Mouse (Mus musculus): ENCODE results near the gene Arap1.

The Arap1 gene

GRCm38 (mm10) chr7:101347767-101348270, at the start of gene Arap1:
TSS of gene Arap1 (plus strand) at chr7:101348067.
- peak; percentile 42 for DNase-seq (ENCODE audit: low read depth, low spot score)

- DNase-seq (ENCODE audit: low read depth, low spot score): no peak
Measured at GRCm38 (mm10) chr7:101298375-101298774, 49.5 kb upstream of the Arap1 start.

GRCm38 (mm10) chr7:101301361-101301880, 46.4 kb upstream of the Arap1 start:
- DNase-seq (ENCODE audit: low read depth, low spot score): peak; percentile 75

- peak; percentile 99 for DNase-seq (ENCODE audit: low read depth, low spot score)
Measured at GRCm38 (mm10) chr7:101301881-101302456, 45.9 kb upstream of the Arap1 start, which contains the start of gene Atg16l2. TSS of gene Atg16l2 (minus strand) at chr7:101302251.

GRCm38 (mm10) chr7:101302691-101303090, 45.2 kb upstream of the Arap1 start:
- DNase-seq (ENCODE audit: low read depth, low spot score): no peak

GRCm38 (mm10) chr7:101306841-101307240, 41.0 kb upstream of the Arap1 start:
- no peak for DNase-seq (ENCODE audit: low read depth, low spot score)

- DNase-seq (ENCODE audit: low read depth, low spot score): no peak
Measured at GRCm38 (mm10) chr7:101309985-101310326, 37.9 kb upstream of the Arap1 start.

GRCm38 (mm10) chr7:101310327-101311028, 37.4 kb upstream of the Arap1 start:
- peak; percentile 99 for DNase-seq (ENCODE audit: low read depth, low spot score)

- DNase-seq (ENCODE audit: low read depth, low spot score): no peak
Measured at GRCm38 (mm10) chr7:101311061-101311460, 36.8 kb upstream of the Arap1 start.

GRCm38 (mm10) chr7:101313033-101313432, 34.8 kb upstream of the Arap1 start:
- no peak for DNase-seq (ENCODE audit: low read depth, low spot score)

GRCm38 (mm10) chr7:101314396-101314795, 33.5 kb upstream of the Arap1 start:
- peak; percentile 94 for DNase-seq (ENCODE audit: low read depth, low spot score)

GRCm38 (mm10) chr7:101315699-101316098, 32.2 kb upstream of the Arap1 start:
- DNase-seq (ENCODE audit: low read depth, low spot score): no peak

- DNase-seq (ENCODE audit: low read depth, low spot score): no peak
Measured at GRCm38 (mm10) chr7:101316591-101317001, 31.3 kb upstream of the Arap1 start.

- DNase-seq (ENCODE audit: low read depth, low spot score): peak; percentile 59
Measured at GRCm38 (mm10) chr7:101317014-101317413, 30.9 kb upstream of the Arap1 start, which contains the start of gene Stard10. TSS of gene Stard10 (plus strand) at chr7:101317086.

- DNase-seq (ENCODE audit: low read depth, low spot score): no peak
Measured at GRCm38 (mm10) chr7:101318848-101319247, 29.0 kb upstream of the Arap1 start.

GRCm38 (mm10) chr7:101319796-101320195, 28.1 kb upstream of the Arap1 start:
- no peak for DNase-seq (ENCODE audit: low read depth, low spot score)

GRCm38 (mm10) chr7:101320399-101321217, 27.3 kb upstream of the Arap1 start:
- DNase-seq (ENCODE audit: low read depth, low spot score): peak; percentile 79

- DNase-seq (ENCODE audit: low read depth, low spot score): peak; percentile 50
Measured at GRCm38 (mm10) chr7:101321218-101321827, 26.5 kb upstream of the Arap1 start.

- peak; percentile 65 for DNase-seq (ENCODE audit: low read depth, low spot score)
Measured at GRCm38 (mm10) chr7:101323141-101323594, 24.7 kb upstream of the Arap1 start.

- peak; percentile 53 for DNase-seq (ENCODE audit: low read depth, low spot score)
Measured at GRCm38 (mm10) chr7:101324142-101324962, 23.5 kb upstream of the Arap1 start.

Data from brain, adult 2 months (tissue).